Mouse (Mus musculus) gastrocnemius, postnatal 25 days (tissue): ENCODE data around the gene Entr1. TPM values are rescaled to one million over a fixed set of nuclear protein-coding genes. Genes with fewer than 3 reads are reported as not detected.

Source experiments
- DNase-seq: peaks from one replicate; pipeline ENCODE4 v3.0.0; 2022
- long read RNA-seq, 2 experiments: library from polyadenylated mRNA; stranded (forward); transcript quantifications; one replicate each; pipeline ENCODE4 v2.0.0; 2021
- total RNA-seq, 2 experiments: library from RNA; stranded (reverse); gene quantifications; 1 replicate in 1 of 2; 2 replicates in 1 of 2; pipeline ENCODE4 v1.2.3; 2021

Entr1 gene
- total RNA-seq, result 10 to 100 TPM; 24.9 to 27.3 TPM
- long read RNA-seq, experiment 1, transcript Entr1-202 (8 exons, 1,955 nt), result major isoform, 17 of 31 reads
- long read RNA-seq, experiment 1, partial matches to known transcripts, result 0 of 31 reads
- long read RNA-seq, experiment 1, other reads (novel, unspliced or antisense), result 10 of 31 reads
- long read RNA-seq, experiment 2, transcript Entr1-202 (8 exons, 1,955 nt), result major isoform, 14 of 36 reads
- long read RNA-seq, experiment 2, partial matches to known transcripts, result 3 of 36 reads
- long read RNA-seq, experiment 2, other reads (novel, unspliced or antisense), result 11 of 36 reads

- peak; percentile 85 for DNase-seq
These were observed at the start of gene Entr1, which contains the start of gene Pmpca for GRCm38 (mm10) chr2:26389154-26389690. Gene Entr1, minus strand, starts transcription at chr2:26389316. Gene Pmpca, plus strand, starts transcription at chr2:26389339.

DNA sequence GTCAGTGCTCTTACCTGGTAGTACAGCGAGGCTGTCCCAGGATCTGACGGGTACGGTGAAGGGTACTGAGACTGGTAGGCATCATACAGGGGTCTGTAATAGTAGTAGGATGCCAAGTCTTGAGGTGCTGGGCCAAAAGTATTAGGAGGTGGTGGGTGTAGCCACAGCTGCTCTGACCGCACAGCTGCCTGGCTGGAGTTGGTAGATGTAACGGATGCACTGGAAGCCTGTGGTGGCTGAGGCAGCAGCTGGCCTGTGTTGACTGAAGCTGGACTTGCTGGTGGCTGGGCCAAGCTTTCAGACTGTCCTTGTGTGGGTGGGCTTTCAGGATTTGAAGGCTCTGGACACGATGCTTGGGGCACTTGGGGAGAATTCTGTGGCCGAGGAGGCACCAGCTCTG is 49.3 kb upstream of the Entr1 start:
- DNase-seq, result no peak

GRCm38 (mm10) chr2:26437221-26437620 is 48.1 kb upstream of the Entr1 start:
- DNase-seq, result no peak

- no peak for DNase-seq
These were observed 45.9 kb upstream of the Entr1 start for GRCm38 (mm10) chr2:26434791-26435572.

DNA sequence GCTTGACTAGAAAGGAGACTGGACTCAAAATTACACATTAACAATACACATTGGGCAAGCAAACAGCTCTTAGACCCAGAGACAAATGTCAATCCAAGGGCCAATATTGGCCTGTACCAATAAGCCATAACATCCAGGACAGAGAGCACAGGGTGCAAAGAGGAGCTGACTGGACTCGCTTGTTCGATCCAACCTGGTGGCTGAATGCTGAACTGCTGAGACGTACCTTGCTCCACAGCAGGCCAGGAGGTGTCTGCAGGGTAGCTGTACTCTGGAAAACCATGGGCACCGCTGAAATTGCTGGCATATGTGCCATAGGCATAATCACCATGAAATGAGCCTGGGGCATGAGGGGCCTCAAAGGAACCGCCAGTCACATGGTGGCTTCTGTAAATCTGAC is 40.7 kb upstream of the Entr1 start:
- DNase-seq, result no peak

- no peak for DNase-seq
These were observed 35.4 kb upstream of the Entr1 start for GRCm38 (mm10) chr2:26424541-26424940.

DNA sequence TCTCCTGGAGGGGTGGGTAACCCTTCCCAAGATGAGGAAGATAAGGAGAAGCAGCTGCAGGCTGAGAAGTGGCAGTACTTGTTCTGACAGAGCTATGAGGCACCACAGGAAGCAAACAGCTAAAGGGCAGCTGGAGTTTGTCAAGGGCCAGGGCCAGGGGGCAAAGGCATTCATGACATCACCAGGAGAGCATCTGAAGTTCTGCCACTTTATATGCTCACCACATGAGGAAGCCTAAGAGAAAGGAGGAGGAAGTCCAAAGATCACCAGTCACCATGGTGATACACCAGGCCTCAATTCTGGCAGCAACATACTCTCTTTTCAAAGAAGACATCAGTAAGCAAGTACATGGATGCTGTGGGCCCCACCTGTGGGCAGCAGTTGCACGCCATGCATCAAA is 34.0 kb upstream of the Entr1 start:
- no peak for DNase-seq

DNA sequence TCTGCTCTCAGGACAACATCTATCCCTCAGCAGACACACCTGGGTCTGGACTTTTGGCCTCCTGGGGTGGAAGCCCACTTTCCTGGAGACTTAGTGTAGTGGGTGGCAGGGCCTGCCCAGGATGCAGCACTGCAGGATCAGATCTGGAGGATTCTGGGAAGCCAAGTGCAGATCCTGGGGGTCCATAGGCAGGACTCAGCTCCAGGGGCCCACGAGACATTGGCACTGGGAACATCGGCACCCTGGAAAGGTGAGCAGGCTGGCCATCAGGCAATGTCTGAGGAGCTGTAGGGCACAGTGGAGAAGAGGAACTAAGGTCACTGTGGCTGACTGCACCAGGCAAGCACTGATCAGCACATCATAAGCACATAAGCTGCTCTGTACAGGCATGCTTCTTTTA is 32.9 kb upstream of the Entr1 start:
- DNase-seq, result no peak

GRCm38 (mm10) chr2:26418120-26418519 is 29.0 kb upstream of the Entr1 start:
- DNase-seq, result no peak

DNA sequence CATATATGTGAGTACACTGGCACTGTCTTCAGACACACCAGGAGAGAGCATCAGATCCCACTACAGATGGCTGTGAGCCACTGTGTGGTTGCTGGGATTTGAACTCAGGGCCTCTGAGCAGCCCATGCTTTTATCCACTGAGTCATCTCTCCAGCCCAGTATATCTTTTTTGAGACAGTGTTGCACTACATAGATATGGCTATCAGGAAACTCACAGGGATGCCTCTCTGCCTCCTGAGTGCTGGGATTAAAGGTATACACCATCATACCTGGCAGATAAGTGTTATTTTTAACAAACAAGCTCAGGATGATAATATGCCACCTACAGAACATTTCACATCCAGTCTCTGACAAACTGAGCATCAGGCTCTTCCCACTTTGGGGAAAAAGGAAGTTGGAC is 27.9 kb upstream of the Entr1 start:
- DNase-seq, result no peak

DNA sequence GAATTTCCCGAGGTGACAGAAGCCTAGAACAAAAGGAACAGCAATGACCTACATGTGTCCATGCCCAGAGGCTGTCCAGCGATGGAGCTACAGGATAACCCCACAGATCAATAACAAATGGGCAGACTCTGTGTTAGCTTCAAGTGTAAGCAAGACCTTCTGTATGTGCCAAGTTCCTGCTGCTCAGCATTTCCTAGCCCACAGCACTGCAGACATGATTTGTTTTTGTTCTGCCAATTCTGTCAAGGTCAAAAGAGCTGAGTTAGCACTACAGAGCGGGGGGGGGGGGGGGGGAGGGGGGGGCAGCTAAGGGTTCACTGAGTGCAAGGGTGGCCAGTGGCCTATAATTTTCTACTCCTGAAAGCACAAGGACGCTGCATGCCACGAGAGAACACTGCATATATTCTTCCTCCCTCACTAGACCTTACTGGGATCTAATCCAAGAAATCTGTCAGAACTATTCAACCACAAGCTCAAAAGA is 21.9 kb upstream of the Entr1 start:
- no peak for DNase-seq

- no peak for DNase-seq
These were observed 21.0 kb upstream of the Entr1 start for GRCm38 (mm10) chr2:26410091-26410490.

DNA sequence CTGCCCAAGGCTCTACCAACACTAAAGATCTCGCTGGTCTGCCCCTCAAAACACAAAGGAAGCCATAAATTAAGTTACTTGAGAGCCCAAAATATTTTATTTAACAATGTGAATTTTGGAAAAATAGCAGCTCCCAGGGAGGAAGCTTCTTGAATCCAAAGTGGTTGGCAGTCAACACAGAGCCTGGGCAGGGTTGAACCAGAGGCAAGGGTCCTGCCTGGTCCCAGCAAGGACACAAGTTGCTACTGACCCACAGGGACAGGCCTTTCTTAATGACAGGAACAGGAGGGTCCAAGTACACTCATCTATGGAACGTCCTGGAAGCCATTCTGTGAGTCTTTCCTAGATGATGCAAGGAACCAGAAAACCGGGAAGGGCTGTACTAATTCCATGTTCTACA is 20.2 kb upstream of the Entr1 start:
- no peak for DNase-seq

- DNase-seq, result peak; percentile 94
These were observed 19.6 kb upstream of the Entr1 start, which contains the start of gene Inpp5e for GRCm38 (mm10) chr2:26408515-26409356. Gene Inpp5e, minus strand, starts transcription at chr2:26409203.

DNA sequence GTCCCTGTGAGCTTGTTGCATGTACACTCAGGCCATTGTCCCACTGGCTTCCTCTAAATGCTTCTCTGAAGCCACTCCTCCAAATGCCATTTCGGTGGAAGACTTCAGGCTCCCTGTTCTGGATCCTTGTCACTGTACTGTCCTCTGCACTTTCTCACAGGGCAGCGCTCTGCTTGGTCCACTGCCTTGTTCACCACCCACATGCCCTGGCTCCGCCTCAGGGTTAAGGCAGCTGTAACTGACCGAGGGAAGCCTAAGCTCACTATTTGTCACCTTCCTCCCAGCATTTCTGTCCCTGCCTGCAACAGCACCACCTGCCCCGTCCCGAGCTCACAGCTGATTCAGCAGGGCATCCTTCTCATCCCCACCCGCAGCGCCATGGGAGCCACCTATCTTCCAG is 14.2 kb upstream of the Entr1 start:
- no peak for DNase-seq

- no peak for DNase-seq
These were observed 13.1 kb upstream of the Entr1 start for GRCm38 (mm10) chr2:26402265-26402664.

- DNase-seq, result no peak
These were observed 11.9 kb upstream of the Entr1 start for GRCm38 (mm10) chr2:26401023-26401422.

DNA sequence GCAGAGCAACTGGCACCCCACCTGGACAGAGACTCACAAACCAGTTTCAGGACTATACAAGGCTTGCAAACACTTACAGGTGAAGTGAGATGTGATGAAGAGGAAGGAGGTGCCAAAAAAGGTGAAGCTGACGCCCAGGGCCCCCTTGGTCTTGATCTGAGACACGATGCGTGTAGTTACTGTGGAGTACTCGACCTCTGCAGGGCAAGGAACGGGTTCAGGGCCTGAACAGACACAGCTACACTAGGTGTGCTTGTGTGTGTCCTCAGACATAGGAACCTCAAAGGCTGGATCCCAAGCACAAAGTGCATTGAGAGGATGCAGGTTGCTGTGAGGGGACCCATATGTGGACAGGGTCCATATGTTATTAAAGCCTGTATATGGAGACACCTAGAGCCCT is 11.2 kb upstream of the Entr1 start:
- DNase-seq, result no peak

DNA sequence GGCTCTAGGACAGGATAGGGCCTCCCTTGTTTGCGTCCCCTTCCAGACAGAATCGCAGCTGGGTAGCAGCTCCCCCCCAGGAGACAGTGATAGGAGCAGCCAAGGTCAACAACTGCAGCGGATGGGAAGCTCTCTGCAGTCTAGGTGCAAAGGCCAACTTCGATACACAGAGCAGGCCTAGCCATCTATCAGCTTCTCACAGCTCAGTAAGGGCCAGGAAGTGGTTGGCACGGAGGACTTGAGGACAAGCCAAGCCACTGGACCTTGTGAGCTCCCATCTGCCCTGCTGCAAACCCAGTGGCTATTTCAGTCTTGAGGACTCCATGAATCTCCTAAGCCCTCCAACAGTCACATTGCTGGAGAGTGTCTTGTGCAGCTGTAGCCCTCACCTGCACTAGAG is 10.5 kb upstream of the Entr1 start:
- DNase-seq, result peak; percentile 50

- no peak for DNase-seq
These were observed 9.9 kb upstream of the Entr1 start for GRCm38 (mm10) chr2:26398978-26399377.

GRCm38 (mm10) chr2:26391617-26392016 is 2.5 kb upstream of the Entr1 start:
- no peak for DNase-seq

DNA sequence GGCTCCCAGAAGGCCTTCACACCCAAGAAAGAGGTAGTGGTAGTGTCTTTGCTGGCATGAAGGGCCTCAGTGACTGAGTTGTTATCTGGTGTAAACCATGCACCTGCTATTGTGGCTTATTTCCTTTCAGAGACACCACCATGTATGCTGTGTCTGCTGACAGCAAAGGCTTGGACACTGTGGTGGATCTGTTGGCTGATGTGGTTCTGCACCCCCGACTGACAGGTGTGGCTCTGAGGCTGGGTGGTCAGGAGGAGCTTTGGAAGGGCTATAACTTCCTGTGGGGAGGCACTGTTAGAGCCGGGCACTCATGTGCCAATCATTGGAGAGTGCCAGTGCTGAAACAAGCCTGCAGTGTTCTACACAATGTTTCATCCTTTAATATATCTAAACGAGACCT is 1.8 kb upstream of the Entr1 start:
- no peak for DNase-seq
